Mouse (Mus musculus) heart, embryonic 14.5 days (tissue): ENCODE results near the gene Hspa12a. TPM values are rescaled to one million over a fixed set of nuclear protein-coding genes. Genes with fewer than 3 reads are reported as not detected.

Experiments used
- ATAC-seq: fragments of 200-750 bp; cut with Nextera tagmentation; 2 replicates; pipeline ENCODE4 v1.8.0; 2017; ENCODE audit warnings: low read depth, moderate TSS enrichment; ENCODE audit not compliant: insufficient number of reproducible peaks, insufficient read depth, low FRiP score
- H3K27ac ChIP-seq, 2 experiments: fragments of 200-500 bp in 1 of 2; fragments of 300-500 bp in 1 of 2; sonication (generic) in 1 of 2; replicated peaks in 1 of 2; 2 replicates each; pipeline ENCODE4 v1.5.1; 2012 to 2014; ENCODE audit warnings: low read depth in 2 of 2, low read length in 2 of 2, control low read depth in 1 of 2, mild to moderate bottlenecking in 1 of 2, mixed read lengths in 1 of 2; ENCODE audit not compliant: control insufficient read depth in 1 of 2, insufficient read depth in 1 of 2
- H3K27me3 ChIP-seq: fragments of 300-500 bp; sonication (generic); 2 replicates; pipeline ENCODE4 v1.6.1; 2014; ENCODE audit warnings: mild to moderate bottlenecking, low read length, control low read depth; ENCODE audit not compliant: control insufficient read depth, insufficient read depth
- H3K36me3 ChIP-seq: fragments of 300-500 bp; sonication (generic); 2 replicates; pipeline ENCODE4 v1.6.1; 2014; ENCODE audit warnings: mild to moderate bottlenecking, control low read depth, low read length, mixed read lengths; ENCODE audit not compliant: control insufficient read depth, insufficient read depth
- H3K4me1 ChIP-seq, 2 experiments: fragments of 200-500 bp in 1 of 2; fragments of 300-500 bp in 1 of 2; sonication (generic) in 1 of 2; 2 replicates each; pipeline ENCODE4 v1.6.1; 2012 to 2014; ENCODE audit warnings: low read length in 2 of 2, control low read depth in 1 of 2, mixed read lengths in 1 of 2; ENCODE audit not compliant: control insufficient read depth in 2 of 2, insufficient read depth in 2 of 2
- H3K4me2 ChIP-seq: fragments of 300-500 bp; sonication (generic); 2 replicates; pipeline ENCODE4 v1.6.1; 2014; ENCODE audit warnings: mild to moderate bottlenecking, low read length
- H3K4me3 ChIP-seq, 2 experiments: fragments of 200-500 bp in 1 of 2; fragments of 300-500 bp in 1 of 2; sonication (generic) in 1 of 2; 2 replicates each; pipeline ENCODE4 v1.5.1; 2012 to 2014; ENCODE audit warnings: low read length in 2 of 2, mild to moderate bottlenecking in 2 of 2, control low read depth in 1 of 2, low read depth in 1 of 2, moderate library complexity in 1 of 2; ENCODE audit not compliant: control insufficient read depth in 1 of 2, insufficient read depth in 1 of 2
- H3K9ac ChIP-seq: fragments of 300-500 bp; sonication (generic); 2 replicates; pipeline ENCODE4 v1.6.1; 2014; ENCODE audit warnings: mild to moderate bottlenecking, low read length
- H3K9me3 ChIP-seq: fragments of 300-500 bp; sonication (generic); 2 replicates; pipeline ENCODE4 v1.6.1; 2016; ENCODE audit warnings: low read length, control low read depth; ENCODE audit not compliant: control insufficient read depth
- WGBS: fragments of 180-500 bp; shearing (Covaris S2); extraction: QIAGEN DNeasy Blood & Tissue Kit; methylation state at CpG from one replicate; pipeline ENCODE4 v1.1.7; 2014; 5-methylcytosine and 5-hydroxymethylcytosine counted together
- polyA plus RNA-seq: library from polyadenylated mRNA; unstranded; fragments of >200 nt; fragmentation: Nextera tagmentation; extraction: Ambion mirVana; gene quantifications from 2 replicates; pipeline ENCODE4 v1.2.1, GENCODE M21; 2014

The Hspa12a gene
- polyA plus RNA-seq, 1 experiment from 2014 or later, result 8.4 TPM

- peaks cover 24% of the 10 kb centered on the region for H3K36me3 ChIP-seq
- no peak overlapping the region for H3K4me2 ChIP-seq
- H3K9ac ChIP-seq, result no peak overlapping the region
- H3K4me3 ChIP-seq, result no peak overlapping the region
- no peaks in the 10 kb centered on the region for H3K9me3 ChIP-seq
- ATAC-seq, result no peak
- no peaks in the 10 kb centered on the region for H3K27me3 ChIP-seq
- no peaks in the 10 kb centered on the region for H3K4me1 ChIP-seq
- H3K27ac ChIP-seq, result no peak overlapping the region
- 84% methylated on average over 12 of the region's 12 CpGs for WGBS
Measured at GRCm38 (mm10) chr19:58795114-58795669, 148.3 kb downstream of the Hspa12a start.

- 48% methylated on average over 10 of the region's 10 CpGs for WGBS
- ATAC-seq, result no peak
- Histone ChIP-seq H3K27me3 (no peaks in the 10 kb centered on the region), H3K4me1 (no peaks in the 10 kb centered on the region), H3K9me3 (no peaks in the 10 kb centered on the region), H3K27ac (no peak within 1 kb of the TSS), H3K36me3 (peaks cover 15% of the 10 kb centered on the region), H3K4me2 (no peak within 1 kb of the TSS; the same call in 1 of the 2 replicates), H3K4me3 (no peak within 1 kb of the TSS), H3K9ac (no peak within 1 kb of the TSS)
Measured at GRCm38 (mm10) chr19:58794284-58794683, 149.2 kb downstream of the Hspa12a start, which contains the start of gene 1700019N19Rik. TSS of gene 1700019N19Rik (minus strand) at chr19:58794461.

GRCm38 (mm10) chr19:58789194-58789593, 154.3 kb downstream of the Hspa12a start:
- no peaks in the 10 kb centered on the region for H3K4me1 ChIP-seq
- H3K4me2 ChIP-seq, result no peak overlapping the region
- no peaks in the 10 kb centered on the region for H3K27me3 ChIP-seq
- no peaks in the 10 kb centered on the region for H3K9me3 ChIP-seq
- no peaks in the 10 kb centered on the region for H3K36me3 ChIP-seq
- 71% methylated on average over 11 of the region's 11 CpGs for WGBS
- no peak overlapping the region for H3K27ac ChIP-seq
- no peak for ATAC-seq
- no peak overlapping the region for H3K4me3 ChIP-seq
- H3K9ac ChIP-seq, result no peak overlapping the region

- H3K4me2 ChIP-seq, result no peak overlapping the region
- no peaks in the 10 kb centered on the region for H3K27me3 ChIP-seq
- H3K4me1 ChIP-seq, result peaks cover 2 to 5% of the 10 kb centered on the region in 2 experiments; a peak in 2 of 4 replicates
- WGBS, result 32% methylated on average over 7 of the region's 7 CpGs
- ATAC-seq, result no peak
- no peak overlapping the region for H3K4me3 ChIP-seq
- no peaks in the 10 kb centered on the region for H3K9me3 ChIP-seq
- H3K36me3 ChIP-seq, result no peaks in the 10 kb centered on the region
- no peak overlapping the region for H3K9ac ChIP-seq
- H3K27ac ChIP-seq, result no peak overlapping the region
Measured at GRCm38 (mm10) chr19:58783938-58784337, 159.5 kb downstream of the Hspa12a start.

- ATAC-seq, result no peak
- Histone ChIP-seq H3K4me1 (peaks cover 2 to 5% of the 10 kb centered on the region in 2 experiments; a peak in 2 of 4 replicates), H3K27ac (no peak overlapping the region), H3K27me3 (no peaks in the 10 kb centered on the region), H3K9me3 (no peaks in the 10 kb centered on the region), H3K4me2 (no peak overlapping the region), H3K36me3 (no peaks in the 10 kb centered on the region), H3K9ac (no peak overlapping the region), H3K4me3 (no peak overlapping the region)
- 65% methylated on average over 4 of the region's 4 CpGs for WGBS
Measured at GRCm38 (mm10) chr19:58781566-58781965, 161.9 kb downstream of the Hspa12a start.

GRCm38 (mm10) chr19:58776461-58776860, 167.0 kb downstream of the Hspa12a start:
- H3K27me3 ChIP-seq, result no peaks in the 10 kb centered on the region
- 62% methylated on average over 5 of the region's 5 CpGs for WGBS
- no peaks in the 10 kb centered on the region for H3K36me3 ChIP-seq
- H3K4me2 ChIP-seq, result no peak overlapping the region
- no peak overlapping the region for H3K4me3 ChIP-seq
- no peak overlapping the region for H3K27ac ChIP-seq
- no peaks in the 10 kb centered on the region for H3K4me1 ChIP-seq
- ATAC-seq, result no peak
- no peak overlapping the region for H3K9ac ChIP-seq
- H3K9me3 ChIP-seq, result no peaks in the 10 kb centered on the region

GRCm38 (mm10) chr19:58767329-58767728, 176.1 kb downstream of the Hspa12a start:
- Histone ChIP-seq H3K4me2 (no peak overlapping the region), H3K9me3 (no peaks in the 10 kb centered on the region), H3K4me1 (peaks cover 0 to 3% of the 10 kb centered on the region in 2 experiments; a peak in 1 of 4 replicates), H3K9ac (no peak overlapping the region), H3K27me3 (no peaks in the 10 kb centered on the region), H3K36me3 (no peaks in the 10 kb centered on the region), H3K27ac (no peak overlapping the region), H3K4me3 (no peak overlapping the region)
- no peak for ATAC-seq
- 95% methylated on average over 6 of the region's 6 CpGs for WGBS
